Mouse (Mus musculus): ENCODE data around the gene Krcc1. TPM values are rescaled to one million over a fixed set of nuclear protein-coding genes. Genes with fewer than 3 reads are reported as not detected.
"Not testable (repeated sequence)": the region's sequence is repeated elsewhere in the genome, so short reads cannot be mapped to it uniquely, and the experiment has no call there.

The Krcc1 gene
- polyA plus RNA-seq, 1 experiment from 2014 or later: 28.5 TPM

DNA sequence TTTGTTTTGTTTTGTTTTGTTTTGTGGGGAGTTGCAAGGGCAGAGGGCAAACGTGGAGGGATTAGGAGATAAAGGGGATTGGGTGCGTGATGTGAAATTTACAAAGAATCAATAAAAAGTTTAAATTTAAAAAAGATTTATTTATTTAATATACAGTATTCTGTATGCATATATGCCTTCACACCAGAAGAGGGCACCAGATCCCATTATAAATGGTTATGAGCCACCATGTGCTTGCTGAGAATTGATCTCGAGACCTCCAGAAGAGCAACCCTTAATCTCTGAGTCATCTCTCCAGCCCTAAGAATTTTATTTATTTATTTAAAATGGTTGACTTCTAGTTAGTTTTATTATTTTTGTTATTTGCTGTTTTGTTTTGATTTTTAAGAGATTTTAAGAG, 28.2 kb upstream of the Krcc1 start:
- no peak for ATAC-seq (ENCODE audit: low FRiP score, low read depth)
- no peak overlapping the region for H3K9ac ChIP-seq (replicated peaks)
- no peaks in the 10 kb centered on the region for H3K9me3 ChIP-seq
- H3K4me2 ChIP-seq (replicated peaks): no peak overlapping the region
- no peak overlapping the region for H3K27ac ChIP-seq (replicated peaks)
- H3K27me3 ChIP-seq: no peaks in the 10 kb centered on the region
- 82% methylated on average over 3 of the region's 3 CpGs for WGBS
- H3K36me3 ChIP-seq: no peaks in the 10 kb centered on the region
- no peaks in the 10 kb centered on the region for H3K4me1 ChIP-seq
- no peak overlapping the region for H3K4me3 ChIP-seq

DNA sequence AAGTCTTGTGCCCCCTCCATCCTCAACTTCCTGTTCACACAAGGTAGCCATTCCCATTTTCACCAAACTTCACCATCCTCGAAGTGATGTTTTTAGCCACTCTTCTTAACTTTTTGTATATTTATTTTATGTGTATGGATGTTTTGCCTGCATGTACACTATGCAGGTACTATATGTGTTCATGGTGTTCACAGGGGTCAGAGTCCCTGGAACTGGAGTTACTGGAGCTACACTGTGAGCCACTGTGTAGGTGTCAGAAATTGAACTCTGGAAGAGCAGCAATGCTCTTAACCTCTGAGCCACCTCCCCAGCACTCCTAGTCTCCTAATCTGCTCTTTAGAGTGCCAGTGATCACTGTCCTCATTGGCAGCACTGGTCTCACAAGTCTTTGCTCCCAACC, 23.1 kb upstream of the Krcc1 start:
- H3K36me3 ChIP-seq: no peaks in the 10 kb centered on the region
- H3K27me3 ChIP-seq: no peaks in the 10 kb centered on the region
- no peak overlapping the region for H3K27ac ChIP-seq (replicated peaks)
- H3K9me3 ChIP-seq: no peaks in the 10 kb centered on the region
- no peak overlapping the region for H3K4me3 ChIP-seq
- ATAC-seq (ENCODE audit: low FRiP score, low read depth): no peak
- 95% methylated on average over 1 of the region's 1 CpGs for WGBS
- H3K9ac ChIP-seq (replicated peaks): no peak overlapping the region
- no peaks in the 10 kb centered on the region for H3K4me1 ChIP-seq
- no peak overlapping the region for H3K4me2 ChIP-seq (replicated peaks)

DNA sequence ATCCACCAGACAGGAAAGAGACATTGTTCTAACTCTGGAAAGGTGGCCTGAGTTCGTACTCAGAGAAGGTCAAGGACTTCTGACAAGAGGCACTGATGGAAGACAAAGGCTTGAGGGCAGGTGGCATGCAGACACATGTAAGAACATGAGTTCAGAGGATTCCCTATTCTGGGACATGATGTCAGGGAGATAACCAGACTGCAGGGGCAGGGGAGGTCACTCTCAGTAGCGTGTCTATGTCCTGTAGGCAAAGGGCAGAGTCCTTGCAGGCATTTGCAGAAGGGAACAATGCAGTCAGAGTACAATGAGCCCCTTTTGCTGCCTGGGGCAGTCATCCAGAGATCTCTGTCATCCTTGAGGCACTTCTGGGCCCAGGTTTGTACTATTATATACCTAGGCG, 21.9 kb upstream of the Krcc1 start:
- no peak overlapping the region for H3K4me2 ChIP-seq (replicated peaks)
- WGBS: 57% methylated on average over 3 of the region's 3 CpGs

DNA sequence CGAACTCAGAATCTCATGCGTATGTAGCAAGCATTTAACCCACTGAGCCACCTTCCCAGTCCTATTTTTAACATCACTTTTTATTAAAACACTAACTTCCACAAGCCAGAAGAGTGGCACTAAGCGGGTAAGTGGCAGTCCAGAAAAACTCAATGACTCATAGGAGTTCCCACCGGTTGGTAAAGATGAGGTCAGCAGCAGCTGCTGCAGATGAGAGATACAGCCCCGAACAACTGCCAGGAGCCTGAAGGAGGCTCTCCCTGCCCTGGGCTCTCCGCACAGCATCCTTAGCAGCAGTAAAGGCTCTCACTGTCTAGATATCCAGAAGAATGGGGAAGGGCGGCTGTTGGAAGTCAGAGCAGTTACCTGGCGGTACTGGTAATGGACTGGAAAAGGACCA, 20.5 kb upstream of the Krcc1 start:
- no peaks in the 10 kb centered on the region for H3K27me3 ChIP-seq
- no peak overlapping the region for H3K27ac ChIP-seq (replicated peaks)
- H3K4me2 ChIP-seq (replicated peaks): no peak overlapping the region
- no peaks in the 10 kb centered on the region for H3K9me3 ChIP-seq
- no peak overlapping the region for H3K9ac ChIP-seq (replicated peaks)
- no peaks in the 10 kb centered on the region for H3K36me3 ChIP-seq
- no peak for ATAC-seq (ENCODE audit: low FRiP score, low read depth)
- 91% methylated on average over 8 of the region's 8 CpGs for WGBS
- no peaks in the 10 kb centered on the region for H3K4me1 ChIP-seq
- H3K4me3 ChIP-seq: no peak overlapping the region

More for the DNA sequence above, 21.9 kb upstream of the Krcc1 start:
- Histone ChIP-seq H3K36me3 (no peaks in the 10 kb centered on the region), H3K27me3 (no peaks in the 10 kb centered on the region), H3K4me3 (no peak overlapping the region), H3K4me1 (no peaks in the 10 kb centered on the region), H3K9me3 (no peaks in the 10 kb centered on the region), H3K27ac (replicated peaks) (no peak overlapping the region), H3K9ac (replicated peaks) (no peak overlapping the region)
- no peak for ATAC-seq (ENCODE audit: low FRiP score, low read depth)

DNA sequence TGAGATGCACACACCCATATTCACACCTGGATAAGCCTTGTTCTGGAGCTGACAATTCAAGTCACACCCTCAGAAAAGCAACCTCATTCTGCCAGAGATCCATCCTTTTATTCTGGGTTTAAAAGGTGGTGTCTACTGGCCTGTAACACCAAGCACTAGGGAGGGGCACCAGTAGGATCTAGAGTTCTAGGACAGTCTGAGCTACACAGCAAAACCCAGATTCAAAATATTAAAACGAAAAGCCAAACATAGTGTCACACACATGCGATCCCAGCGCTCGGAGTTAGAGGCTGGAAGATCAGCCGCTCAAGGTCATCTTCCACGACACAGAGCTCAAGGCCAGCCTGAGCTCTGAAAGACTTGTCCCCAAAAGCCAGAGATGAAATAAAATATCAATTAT, 17.0 kb upstream of the Krcc1 start:
- ATAC-seq (ENCODE audit: low FRiP score, low read depth): no peak
- Histone ChIP-seq H3K27ac (replicated peaks) (no peak overlapping the region), H3K9me3 (no peaks in the 10 kb centered on the region), H3K36me3 (no peaks in the 10 kb centered on the region), H3K4me3 (no peak overlapping the region), H3K27me3 (no peaks in the 10 kb centered on the region), H3K9ac (replicated peaks) (no peak overlapping the region), H3K4me1 (no peaks in the 10 kb centered on the region), H3K4me2 (replicated peaks) (no peak overlapping the region)
- WGBS: 92% methylated on average over 6 of the region's 6 CpGs

DNA sequence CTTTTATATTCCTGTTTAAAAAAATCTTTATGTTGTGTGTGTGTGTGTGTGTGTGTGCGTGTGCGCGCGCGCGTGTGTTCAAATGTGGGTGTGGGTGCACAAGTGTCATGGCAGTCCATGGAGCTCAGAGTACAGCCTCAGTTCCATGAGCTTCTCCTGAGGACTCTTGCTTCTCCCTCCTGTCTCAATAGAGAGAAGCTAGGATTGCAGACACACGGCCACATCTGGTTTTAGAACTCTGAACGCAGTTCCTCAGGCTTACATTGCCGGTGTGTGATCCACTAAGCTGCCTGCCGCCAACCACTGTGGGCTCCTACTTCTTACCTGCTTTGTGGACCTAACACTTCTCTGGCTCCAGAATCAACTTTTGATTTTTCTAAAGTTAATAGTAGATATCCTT, 15.3 kb upstream of the Krcc1 start:
- H3K9me3 ChIP-seq: no peaks in the 10 kb centered on the region
- H3K9ac ChIP-seq (replicated peaks): no peak overlapping the region
- WGBS: 90% methylated on average over 10 of the region's 10 CpGs
- no peak overlapping the region for H3K4me2 ChIP-seq (replicated peaks)
- H3K36me3 ChIP-seq: no peaks in the 10 kb centered on the region
- no peak overlapping the region for H3K4me3 ChIP-seq
- no peaks in the 10 kb centered on the region for H3K4me1 ChIP-seq
- H3K27me3 ChIP-seq: no peaks in the 10 kb centered on the region
- H3K27ac ChIP-seq (replicated peaks): no peak overlapping the region
- no peak for ATAC-seq (ENCODE audit: low FRiP score, low read depth)

DNA sequence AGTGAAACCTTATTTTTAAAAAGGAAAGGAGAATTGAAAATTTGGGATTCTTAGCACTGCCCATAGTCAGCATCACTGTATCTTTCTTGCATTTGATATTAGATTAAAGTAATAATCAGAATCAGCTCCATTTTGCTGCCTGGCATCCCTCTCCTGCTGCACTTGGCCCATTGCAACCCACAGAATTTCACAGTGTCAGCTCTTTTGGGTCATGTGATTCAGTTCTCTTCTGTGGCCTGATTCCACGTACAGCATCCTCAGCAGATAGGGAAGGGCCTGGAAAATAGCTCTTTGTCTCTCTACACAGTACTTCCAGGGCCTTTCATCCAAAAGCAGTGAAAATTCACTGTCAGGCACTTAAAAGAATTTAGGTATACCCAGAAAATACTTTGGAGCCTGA, 14.1 kb upstream of the Krcc1 start:
- no peak for ATAC-seq (ENCODE audit: low FRiP score, low read depth)
- H3K4me3 ChIP-seq: no peak overlapping the region
- H3K4me2 ChIP-seq (replicated peaks): no peak overlapping the region
- H3K27ac ChIP-seq (replicated peaks): no peak overlapping the region
- 82% methylated on average over 1 of the region's 1 CpGs for WGBS
- no peaks in the 10 kb centered on the region for H3K27me3 ChIP-seq
- no peaks in the 10 kb centered on the region for H3K9me3 ChIP-seq
- H3K9ac ChIP-seq (replicated peaks): no peak overlapping the region
- H3K4me1 ChIP-seq: no peaks in the 10 kb centered on the region
- no peaks in the 10 kb centered on the region for H3K36me3 ChIP-seq

DNA sequence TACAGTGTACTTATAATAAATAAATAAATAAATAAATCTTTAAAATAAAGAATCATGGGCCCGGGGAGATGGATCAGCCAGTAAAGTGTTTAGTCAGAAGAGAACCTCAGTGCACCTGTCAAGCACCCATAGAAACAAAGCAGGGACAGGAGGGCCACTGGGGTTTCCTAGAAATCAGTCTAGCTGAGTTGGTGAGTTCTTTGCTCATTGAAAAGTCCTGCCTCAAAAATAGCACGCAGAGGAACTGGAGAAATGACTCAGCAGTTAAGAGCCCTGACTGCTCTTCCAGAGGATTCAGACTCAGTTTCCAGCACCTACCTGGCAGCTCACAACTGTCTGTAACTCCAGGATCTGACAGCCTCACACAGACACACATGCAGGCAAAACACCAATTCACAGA, 12.9 kb upstream of the Krcc1 start:
- no peak overlapping the region for H3K27ac ChIP-seq (replicated peaks)
- no peak overlapping the region for H3K4me2 ChIP-seq (replicated peaks)
- H3K4me1 ChIP-seq: no peaks in the 10 kb centered on the region
- H3K4me3 ChIP-seq: no peak overlapping the region
- no peak for ATAC-seq (ENCODE audit: low FRiP score, low read depth)
- H3K27me3 ChIP-seq: no peaks in the 10 kb centered on the region
- H3K9ac ChIP-seq (replicated peaks): no peak overlapping the region
- H3K9me3 ChIP-seq: no peaks in the 10 kb centered on the region
- H3K36me3 ChIP-seq: no peaks in the 10 kb centered on the region
- WGBS: 89% methylated on average over 2 of the region's 2 CpGs

DNA sequence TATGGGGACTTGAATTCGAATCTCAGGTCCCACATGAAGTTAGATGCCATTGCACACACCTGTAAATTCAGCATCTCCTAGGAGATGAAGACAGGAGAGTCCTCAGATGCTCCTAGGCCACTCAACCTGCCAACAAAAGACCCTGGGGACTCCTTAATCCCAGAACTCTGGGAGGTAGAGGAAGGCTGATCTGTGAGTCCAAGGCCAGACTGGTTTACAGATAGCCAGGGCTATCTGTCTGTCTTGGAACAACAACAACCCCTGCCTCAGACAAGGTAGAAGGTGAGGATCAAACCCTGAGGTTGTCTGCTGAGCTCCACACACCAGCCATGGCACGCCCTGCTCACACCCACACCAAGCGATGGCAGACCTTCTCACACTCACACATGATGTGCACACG, 12.3 kb upstream of the Krcc1 start:
- H3K4me1 ChIP-seq: no peaks in the 10 kb centered on the region
- no peak overlapping the region for H3K9ac ChIP-seq (replicated peaks)
- ATAC-seq (ENCODE audit: low FRiP score, low read depth): no peak
- no peak overlapping the region for H3K4me2 ChIP-seq (replicated peaks)
- WGBS: 89% methylated on average over 4 of the region's 4 CpGs
- H3K27ac ChIP-seq (replicated peaks): no peak overlapping the region
- no peak overlapping the region for H3K4me3 ChIP-seq
- H3K27me3 ChIP-seq: no peaks in the 10 kb centered on the region
- H3K36me3 ChIP-seq: no peaks in the 10 kb centered on the region
- no peaks in the 10 kb centered on the region for H3K9me3 ChIP-seq

DNA sequence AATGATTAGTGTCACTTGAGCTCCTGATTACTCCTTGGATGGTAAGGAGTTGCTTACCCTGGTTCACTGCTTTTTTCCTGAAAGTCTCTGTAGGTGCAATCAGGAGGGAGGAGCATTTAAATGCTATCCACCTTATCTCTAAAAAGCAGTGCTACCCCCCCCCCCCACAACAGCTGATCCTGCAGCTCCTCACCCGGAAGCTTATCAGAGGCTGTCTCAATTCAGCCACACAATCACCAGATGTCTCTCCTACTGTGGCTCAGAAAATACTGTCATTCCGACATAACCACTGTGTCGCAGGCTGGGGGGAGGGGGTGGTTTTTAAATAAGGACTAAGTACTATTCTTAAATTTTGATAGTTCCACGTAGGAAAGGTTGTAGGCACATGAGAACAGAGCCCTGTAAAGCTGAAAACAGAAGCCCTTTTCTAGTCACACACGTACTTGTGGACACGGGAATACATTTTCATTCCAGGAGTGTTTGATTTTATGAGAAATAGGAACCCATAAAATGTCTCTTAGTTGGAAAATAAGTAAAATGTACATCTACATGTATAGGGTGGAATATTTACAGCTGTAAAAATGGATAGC, 11.3 kb upstream of the Krcc1 start:
- H3K9me3 ChIP-seq: no peaks in the 10 kb centered on the region
- H3K4me2 ChIP-seq (replicated peaks): no peak overlapping the region
- no peaks in the 10 kb centered on the region for H3K36me3 ChIP-seq
- no peaks in the 10 kb centered on the region for H3K27me3 ChIP-seq
- ATAC-seq (ENCODE audit: low FRiP score, low read depth): no peak
- 64% methylated on average over 6 of the region's 6 CpGs for WGBS
- no peak overlapping the region for H3K27ac ChIP-seq (replicated peaks)
- H3K4me1 ChIP-seq: no peaks in the 10 kb centered on the region
- H3K4me3 ChIP-seq: no peak overlapping the region
- no peak overlapping the region for H3K9ac ChIP-seq (replicated peaks)

DNA sequence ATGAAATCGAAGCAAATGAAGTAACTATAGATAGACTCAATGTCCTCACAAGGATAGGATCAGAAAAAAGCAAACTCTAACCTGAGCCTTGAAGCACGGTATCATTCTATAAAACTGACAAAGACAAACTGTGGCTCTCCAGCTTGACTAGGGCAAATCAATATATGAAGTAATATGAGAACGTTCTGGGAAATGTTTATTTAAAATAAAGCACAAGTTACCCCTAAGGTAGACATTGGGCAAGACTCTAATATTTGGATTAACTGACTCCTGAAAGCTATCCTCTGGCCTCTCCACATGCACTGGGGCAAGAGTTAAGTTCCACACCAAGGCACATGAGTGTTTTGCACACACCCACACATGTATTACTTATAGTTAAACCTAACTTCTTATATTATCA, 10.4 kb upstream of the Krcc1 start:
- ATAC-seq (ENCODE audit: low FRiP score, low read depth): no peak
- Histone ChIP-seq H3K4me2 (replicated peaks) (no peak overlapping the region), H3K9me3 (no peaks in the 10 kb centered on the region), H3K9ac (replicated peaks) (no peak overlapping the region), H3K36me3 (no peaks in the 10 kb centered on the region), H3K4me3 (no peak overlapping the region), H3K27me3 (no peaks in the 10 kb centered on the region), H3K27ac (replicated peaks) (no peak overlapping the region), H3K4me1 (no peaks in the 10 kb centered on the region)
- 92% methylated on average over 3 of the region's 3 CpGs for WGBS

DNA sequence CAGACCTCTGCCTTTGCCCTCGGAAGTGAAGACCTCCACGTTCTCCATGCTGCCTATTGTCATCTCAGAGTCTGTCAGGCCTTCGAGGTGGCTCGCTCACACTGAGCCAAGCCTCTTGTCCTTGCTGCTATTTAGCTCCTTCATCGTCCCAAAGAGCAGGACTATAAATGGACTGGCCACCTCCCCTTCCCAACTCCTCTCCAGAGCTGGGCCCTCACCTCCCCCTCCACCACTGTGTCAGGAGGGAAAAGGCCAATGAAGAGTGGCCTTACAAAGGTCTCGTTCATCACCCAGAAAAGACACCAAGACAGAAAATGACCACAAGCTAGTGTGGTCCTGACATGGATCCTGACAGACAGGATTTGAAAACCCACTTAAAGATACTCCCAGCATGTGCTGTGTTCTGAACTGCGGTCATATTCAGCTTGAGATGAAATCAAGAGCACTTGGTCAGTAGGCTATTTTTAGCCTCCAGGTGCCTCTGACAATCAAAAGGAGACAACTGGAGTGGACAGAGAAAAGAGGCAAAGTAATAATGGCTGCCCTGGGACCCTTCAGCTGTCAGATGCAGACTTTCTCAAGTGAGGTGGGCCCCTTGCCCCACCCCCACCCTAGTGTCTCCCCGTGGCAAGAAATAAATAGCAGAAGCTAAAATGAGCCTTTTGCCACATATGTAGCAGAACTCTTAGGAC, 9.2 kb upstream of the Krcc1 start:
- Histone ChIP-seq H3K4me1 (no peaks in the 10 kb centered on the region), H3K4me3 (no peak overlapping the region), H3K27me3 (no peaks in the 10 kb centered on the region), H3K9me3 (no peaks in the 10 kb centered on the region), H3K36me3 (no peaks in the 10 kb centered on the region), H3K4me2 (replicated peaks) (no peak overlapping the region), H3K9ac (replicated peaks) (no peak overlapping the region), H3K27ac (replicated peaks) (no peak overlapping the region)
- ATAC-seq (ENCODE audit: low FRiP score, low read depth): no peak
- 82% methylated on average over 8 of the region's 8 CpGs for WGBS

DNA sequence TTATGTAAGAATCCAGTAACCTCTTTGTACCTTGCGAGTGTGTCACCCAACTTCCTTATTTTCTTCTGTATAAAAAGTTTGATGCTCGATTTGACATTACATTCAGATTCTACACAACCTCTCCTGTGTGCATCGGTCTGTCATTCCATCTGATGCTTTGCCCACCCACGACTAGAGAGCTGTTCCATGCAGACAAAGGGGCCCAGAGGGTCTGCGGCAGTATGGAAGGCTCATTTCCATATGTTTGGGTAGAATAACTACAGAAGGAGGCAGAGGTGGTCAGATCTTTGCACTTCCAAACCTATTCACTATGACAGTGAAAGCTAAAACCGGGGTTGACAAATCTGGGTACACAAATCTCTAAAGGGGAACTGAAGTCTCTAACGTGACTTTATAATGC, 3.9 kb upstream of the Krcc1 start:
- not testable (repeated sequence) for H3K9me3 ChIP-seq; H3K4me1 ChIP-seq; ATAC-seq (ENCODE audit: low FRiP score, low read depth); H3K4me3 ChIP-seq; H3K27ac ChIP-seq (replicated peaks); H3K4me2 ChIP-seq (replicated peaks); H3K27me3 ChIP-seq; H3K36me3 ChIP-seq; H3K9ac ChIP-seq (replicated peaks)
- 65% methylated on average over 7 of the region's 7 CpGs for WGBS

Data from midbrain, embryonic 12.5 days (tissue).